Mouse (Mus musculus) hindbrain, embryonic 15.5 days (tissue): Measurements from ENCODE around the gene Art4. TPM values are rescaled to one million over a fixed set of nuclear protein-coding genes. Genes with fewer than 3 reads are reported as not detected.
"Not testable (repeated sequence)": the region's sequence is repeated elsewhere in the genome, so short reads cannot be mapped to it uniquely, and the experiment has no call there.

Experiments used
- ATAC-seq: fragments of 200-750 bp; cut with Nextera tagmentation; 2 replicates; pipeline ENCODE4 v1.8.0; 2017; ENCODE audit warnings: low read depth, moderate number of reproducible peaks, moderate TSS enrichment; ENCODE audit not compliant: low FRiP score
- H3K27ac ChIP-seq: fragments of 300-500 bp; sonication (generic); replicated peaks from 2 replicates; pipeline ENCODE4 v1.5.1; 2015; ENCODE audit warnings: mild to moderate bottlenecking, inconsistent platforms
- H3K27me3 ChIP-seq: fragments of 300-500 bp; sonication (generic); 2 replicates; pipeline ENCODE4 v1.6.1; 2015; ENCODE audit warnings: control low read depth, inconsistent platforms
- H3K36me3 ChIP-seq: fragments of 300-500 bp; sonication (generic); 2 replicates; pipeline ENCODE4 v1.6.1; 2015; ENCODE audit warnings: control low read depth, inconsistent platforms
- H3K4me1 ChIP-seq: fragments of 300-500 bp; sonication (generic); replicated peaks from 2 replicates; pipeline ENCODE4 v1.6.1; 2015; ENCODE audit warnings: control low read depth, inconsistent platforms
- H3K4me2 ChIP-seq: fragments of 300-500 bp; sonication (generic); 2 replicates; pipeline ENCODE4 v1.6.1; 2015; ENCODE audit warnings: moderate library complexity, mild to moderate bottlenecking, inconsistent platforms
- H3K4me3 ChIP-seq: fragments of 300-500 bp; sonication (generic); 2 replicates; pipeline ENCODE4 v1.5.1; 2015; ENCODE audit warnings: mild to moderate bottlenecking, inconsistent platforms
- H3K9ac ChIP-seq: fragments of 300-500 bp; sonication (generic); 2 replicates; pipeline ENCODE4 v1.6.1; 2015; ENCODE audit warnings: inconsistent platforms
- H3K9me3 ChIP-seq: fragments of 300-500 bp; sonication (generic); 2 replicates; pipeline ENCODE4 v1.6.1; 2016; ENCODE audit warnings: control low read depth, inconsistent platforms
- WGBS: fragments of 180-500 bp; shearing (Covaris S2); methylation state at CpG from one replicate; pipeline ENCODE4 v1.1.7; 2015; 5-methylcytosine and 5-hydroxymethylcytosine counted together
- polyA plus RNA-seq: library from polyadenylated mRNA; unstranded; fragments of >200 nt; fragmentation: Nextera tagmentation; extraction: Ambion mirVana; gene quantifications from 2 replicates; pipeline ENCODE4 v1.2.1, GENCODE M21; 2015

Gene Art4
- polyA plus RNA-seq, 1 experiment from 2014 or later: 0.09 TPM

DNA sequence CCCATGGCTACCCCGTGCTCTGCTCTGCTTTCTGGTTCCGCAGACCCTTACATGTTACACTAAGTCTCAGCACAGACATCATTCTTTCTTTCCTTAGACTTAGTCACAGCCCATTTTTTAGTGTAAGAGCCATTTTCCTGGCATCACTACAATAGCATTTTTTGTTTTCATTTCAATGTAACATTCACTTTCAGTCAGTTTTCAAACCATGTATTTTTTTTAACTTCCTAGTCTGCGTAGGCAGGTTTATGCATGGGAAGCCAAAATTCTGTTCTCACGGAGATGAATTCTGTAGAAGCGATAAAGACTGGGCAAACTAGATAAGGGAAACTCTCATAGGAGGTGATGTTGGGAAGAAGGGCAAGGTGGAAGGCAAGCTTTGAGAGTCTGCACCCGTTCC is 32.0 kb upstream of the Art4 start:
- no peak for ATAC-seq
- 95% methylated on average over 6 of the region's 6 CpGs for WGBS
- no peak overlapping the region for H3K4me2 ChIP-seq

DNA sequence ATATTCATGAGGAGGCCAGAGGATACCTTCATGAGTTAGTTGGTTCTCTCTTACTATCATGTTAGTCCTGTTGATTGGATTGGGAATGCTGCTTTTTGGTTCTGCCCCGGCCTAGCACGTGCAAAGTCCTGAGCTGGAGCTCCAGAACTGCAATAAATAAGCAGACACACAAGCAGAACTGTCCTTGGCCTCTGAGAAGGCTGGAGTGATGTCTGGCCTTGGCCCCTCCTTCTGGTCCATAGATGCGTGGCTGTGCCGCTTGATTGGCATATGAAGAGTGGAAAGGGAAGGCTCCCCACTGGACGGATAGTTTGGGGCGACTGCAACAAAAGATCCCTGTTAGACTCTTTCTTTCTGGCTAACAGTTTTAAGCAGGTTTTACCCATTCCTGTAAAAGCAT is 31.5 kb upstream of the Art4 start:
- Histone ChIP-seq H3K9me3 (no peaks in the 10 kb centered on the region), H3K27ac (no peak overlapping the region), H3K4me2 (no peak overlapping the region), H3K36me3 (no peaks in the 10 kb centered on the region), H3K4me3 (no peak overlapping the region), H3K27me3 (no peaks in the 10 kb centered on the region), H3K9ac (no peak overlapping the region), H3K4me1 (no peaks in the 10 kb centered on the region)
- ATAC-seq: no peak
- 88% methylated on average over 6 of the region's 6 CpGs for WGBS

More for the DNA sequence above, 32.0 kb upstream of the Art4 start:
- no peak overlapping the region for H3K9ac ChIP-seq
- H3K27me3 ChIP-seq: no peaks in the 10 kb centered on the region
- H3K9me3 ChIP-seq: no peaks in the 10 kb centered on the region
- no peaks in the 10 kb centered on the region for H3K36me3 ChIP-seq
- H3K4me3 ChIP-seq: no peak overlapping the region
- H3K4me1 ChIP-seq: no peaks in the 10 kb centered on the region
- no peak overlapping the region for H3K27ac ChIP-seq

DNA sequence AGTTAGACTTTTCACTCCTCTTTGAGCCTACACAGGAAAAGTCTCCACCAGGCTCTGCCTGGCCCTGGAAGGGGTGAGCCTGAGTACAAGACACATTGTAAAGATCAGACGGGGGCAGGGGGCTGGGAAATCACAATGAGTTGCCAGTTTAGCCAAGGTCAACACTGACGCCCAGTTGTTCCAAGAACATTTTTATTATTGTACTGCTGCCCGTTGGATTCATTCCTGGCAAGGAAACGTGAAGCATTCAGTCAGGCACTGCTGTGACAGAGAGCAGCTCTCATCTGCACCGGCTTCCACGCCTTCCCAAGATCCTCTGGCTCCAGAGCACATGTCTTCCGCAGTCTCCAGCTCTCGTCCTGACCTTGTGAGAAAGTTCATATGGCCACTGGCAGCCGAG is 30.3 kb upstream of the Art4 start:
- H3K4me3 ChIP-seq: no peak overlapping the region
- no peaks in the 10 kb centered on the region for H3K9me3 ChIP-seq
- 75% methylated on average over 9 of the region's 9 CpGs for WGBS
- no peak overlapping the region for H3K4me2 ChIP-seq
- H3K27me3 ChIP-seq: no peaks in the 10 kb centered on the region
- H3K36me3 ChIP-seq: no peaks in the 10 kb centered on the region
- H3K4me1 ChIP-seq: no peaks in the 10 kb centered on the region
- H3K27ac ChIP-seq: no peak overlapping the region
- H3K9ac ChIP-seq: no peak overlapping the region
- no peak for ATAC-seq

DNA sequence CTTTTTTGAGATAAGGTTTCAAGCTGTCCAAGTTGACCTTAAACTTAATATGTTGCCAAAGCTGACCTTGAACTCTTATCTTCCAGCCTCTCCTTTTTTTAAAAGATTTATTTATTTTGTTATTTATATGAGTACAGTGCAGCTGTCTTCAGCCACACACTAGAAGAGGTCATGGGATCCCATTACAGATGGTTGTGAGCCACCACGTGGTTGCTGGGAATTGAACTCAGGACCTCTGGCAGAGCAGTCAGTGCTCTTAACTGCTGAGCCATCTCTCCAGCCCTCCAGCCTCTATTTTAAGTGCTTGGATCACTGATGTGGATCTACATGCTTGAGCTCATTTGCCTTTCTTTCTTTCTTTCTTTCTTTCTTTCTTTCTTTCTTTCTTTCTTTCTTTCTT is 27.2 kb upstream of the Art4 start:
- not testable (repeated sequence) for H3K4me1 ChIP-seq, H3K9me3 ChIP-seq, H3K9ac ChIP-seq, H3K4me3 ChIP-seq, ATAC-seq, H3K4me2 ChIP-seq, H3K27me3 ChIP-seq, H3K27ac ChIP-seq, H3K36me3 ChIP-seq
- WGBS: 54% methylated on average over 1 of the region's 1 CpGs

DNA sequence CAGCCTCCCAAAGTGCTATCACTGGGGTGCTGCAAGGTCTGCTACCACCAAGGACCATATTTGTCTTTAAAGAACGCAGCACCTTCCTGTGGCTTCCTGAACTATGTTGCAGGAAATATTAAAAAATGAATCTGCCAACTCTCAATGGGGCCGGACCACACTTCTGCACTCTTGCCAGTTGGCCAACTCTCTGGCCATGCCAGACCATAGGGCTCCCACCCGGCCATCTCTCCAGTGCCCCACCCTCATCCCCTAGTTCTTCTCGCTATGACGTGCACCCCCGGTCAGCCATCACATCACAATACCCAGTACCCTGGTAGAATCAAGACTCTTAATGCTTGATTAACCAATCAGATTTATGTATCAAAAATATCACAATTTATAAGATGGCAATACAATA is 26.4 kb upstream of the Art4 start:
- no peak overlapping the region for H3K9ac ChIP-seq
- no peaks in the 10 kb centered on the region for H3K27me3 ChIP-seq
- no peaks in the 10 kb centered on the region for H3K9me3 ChIP-seq
- no peak overlapping the region for H3K27ac ChIP-seq
- H3K4me3 ChIP-seq: no peak overlapping the region
- no peak for ATAC-seq
- H3K4me2 ChIP-seq: no peak overlapping the region
- 94% methylated on average over 6 of the region's 6 CpGs for WGBS
- no peaks in the 10 kb centered on the region for H3K36me3 ChIP-seq
- H3K4me1 ChIP-seq: no peaks in the 10 kb centered on the region

DNA sequence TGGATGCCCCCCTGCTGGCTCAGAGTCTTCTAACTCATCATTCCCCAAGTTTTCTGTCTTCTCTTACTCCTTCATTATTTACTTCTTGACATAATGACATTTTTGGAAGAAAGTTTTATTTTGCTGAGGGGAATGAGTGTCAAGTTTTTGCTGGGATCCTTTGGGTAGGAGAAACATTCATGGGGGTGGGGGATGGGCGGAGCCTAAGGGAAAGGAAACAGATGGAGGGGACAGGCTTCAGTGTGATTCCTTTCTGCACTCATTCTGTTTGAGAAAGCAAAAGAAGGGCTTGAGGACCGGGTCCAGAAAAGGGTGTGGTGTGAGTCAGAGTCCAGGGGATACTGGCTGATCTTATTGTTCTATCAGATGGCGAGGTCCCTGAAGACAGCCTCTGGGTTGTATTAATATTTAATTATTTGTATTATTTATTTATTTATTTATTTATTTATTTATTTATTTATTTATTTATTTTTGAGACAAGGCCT is 25.9 kb upstream of the Art4 start:
- Histone ChIP-seq H3K4me1 (no peaks in the 10 kb centered on the region), H3K27ac (no peak overlapping the region), H3K4me2 (no peak overlapping the region), H3K36me3 (no peaks in the 10 kb centered on the region), H3K9ac (no peak overlapping the region), H3K9me3 (no peaks in the 10 kb centered on the region), H3K4me3 (no peak overlapping the region), H3K27me3 (no peaks in the 10 kb centered on the region)
- no peak for ATAC-seq
- WGBS: 77% methylated on average over 3 of the region's 3 CpGs

DNA sequence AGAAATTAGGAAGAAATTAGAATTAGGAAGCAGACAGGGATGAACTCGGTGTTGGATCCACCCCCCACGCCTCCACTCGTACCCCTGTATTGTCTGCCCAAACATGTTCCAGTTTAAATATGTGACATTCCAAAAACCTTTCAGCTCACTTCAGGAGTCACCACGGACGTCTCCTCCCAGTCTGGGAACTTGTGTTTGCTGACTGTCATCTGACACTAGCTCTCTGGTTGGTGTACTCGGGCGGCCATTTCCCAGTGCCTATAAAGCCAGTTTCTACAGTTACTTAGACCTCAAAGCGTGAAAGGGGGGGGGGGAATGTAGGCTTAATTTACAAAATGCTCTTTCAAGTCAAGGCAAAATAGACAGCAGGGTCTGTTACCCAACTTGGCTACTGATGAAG is 24.1 kb upstream of the Art4 start:
- no peaks in the 10 kb centered on the region for H3K27me3 ChIP-seq
- no peaks in the 10 kb centered on the region for H3K9me3 ChIP-seq
- H3K27ac ChIP-seq: no peak overlapping the region
- no peak overlapping the region for H3K4me2 ChIP-seq
- 77% methylated on average over 8 of the region's 8 CpGs for WGBS
- H3K9ac ChIP-seq: no peak overlapping the region
- no peaks in the 10 kb centered on the region for H3K36me3 ChIP-seq
- no peak for ATAC-seq
- H3K4me1 ChIP-seq: no peaks in the 10 kb centered on the region
- no peak overlapping the region for H3K4me3 ChIP-seq

DNA sequence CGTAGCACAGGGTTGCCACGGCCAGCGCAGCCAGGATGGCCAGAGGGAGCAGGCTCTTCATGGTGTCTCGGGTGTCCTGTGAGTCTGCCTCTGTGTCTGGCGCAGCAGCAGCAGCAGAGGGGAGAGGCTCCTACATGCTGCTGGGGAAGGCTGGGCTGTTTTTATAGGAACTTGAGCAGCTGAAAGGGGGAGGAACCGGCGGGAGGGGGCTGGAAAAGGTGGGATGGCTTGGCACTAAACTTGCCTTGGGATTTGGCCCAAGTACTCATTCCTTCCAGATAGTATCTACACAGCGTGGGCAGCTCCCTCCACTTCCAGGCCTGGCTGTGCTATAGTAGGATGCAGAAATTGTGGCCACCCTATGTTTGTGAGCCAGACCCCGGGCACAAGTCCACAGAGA is 18.1 kb upstream of the Art4 start, which contains the start of gene Mgp:
Gene Mgp (minus strand): TSS at position 154 of the 400 bp plus-strand sequence.
- Histone ChIP-seq H3K9ac (no peak within 1 kb of the TSS), H3K4me3 (no peak within 1 kb of the TSS), H3K4me1 (no peaks in the 10 kb centered on the region), H3K27me3 (no peaks in the 10 kb centered on the region), H3K9me3 (no peaks in the 10 kb centered on the region), H3K27ac (no peak within 1 kb of the TSS), H3K4me2 (no peak within 1 kb of the TSS), H3K36me3 (no peaks in the 10 kb centered on the region)
- WGBS: 64% methylated on average over 9 of the region's 9 CpGs
- ATAC-seq: no peak

DNA sequence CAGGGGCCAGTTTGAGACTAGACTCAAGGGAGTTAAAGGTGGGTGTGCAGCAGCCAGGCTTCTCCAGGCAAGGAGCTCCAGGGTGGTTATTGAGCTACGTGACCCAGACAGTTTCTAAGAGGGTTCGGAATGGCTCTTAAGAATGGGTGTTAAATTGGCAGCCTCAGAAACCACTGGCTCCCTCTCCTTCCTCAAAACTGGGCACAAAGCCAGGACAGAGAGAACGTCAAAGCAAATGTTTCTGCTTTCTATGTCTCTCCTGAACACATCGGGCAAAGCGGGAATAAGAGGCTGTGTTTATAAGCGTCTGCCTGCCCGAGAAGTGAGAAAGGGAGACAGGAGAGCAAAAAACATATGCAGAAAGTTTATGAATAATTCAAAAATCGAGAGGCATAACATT is 17.1 kb upstream of the Art4 start:
- Histone ChIP-seq H3K9me3 (no peaks in the 10 kb centered on the region), H3K27ac (no peak overlapping the region), H3K9ac (no peak overlapping the region), H3K27me3 (no peaks in the 10 kb centered on the region), H3K4me2 (no peak overlapping the region), H3K36me3 (no peaks in the 10 kb centered on the region), H3K4me3 (no peak overlapping the region), H3K4me1 (no peaks in the 10 kb centered on the region)
- no peak for ATAC-seq
- 44% methylated on average over 8 of the region's 8 CpGs for WGBS

DNA sequence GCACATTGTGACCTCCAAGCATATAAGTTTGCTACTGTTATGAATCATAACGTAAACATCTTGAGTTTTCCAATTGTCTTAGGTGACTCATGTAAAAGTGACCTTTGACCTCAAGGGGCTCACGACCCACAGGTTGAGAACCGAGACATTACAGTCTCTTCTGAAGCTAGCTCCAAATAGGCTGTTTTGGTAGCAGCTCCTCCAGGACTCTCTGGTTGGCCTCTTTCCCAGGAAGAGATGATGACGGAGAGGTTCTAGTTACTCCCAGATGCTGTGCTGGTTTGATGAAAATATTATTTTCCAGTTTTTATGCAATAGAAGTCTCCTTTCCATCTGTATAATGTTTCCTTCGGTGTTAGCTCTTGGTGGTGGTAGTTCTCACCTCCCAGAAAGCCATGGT is 11.4 kb upstream of the Art4 start:
- no peak overlapping the region for H3K27ac ChIP-seq
- 82% methylated on average over 5 of the region's 5 CpGs for WGBS
- H3K27me3 ChIP-seq: no peaks in the 10 kb centered on the region
- H3K9ac ChIP-seq: no peak overlapping the region
- no peak overlapping the region for H3K4me3 ChIP-seq
- ATAC-seq: no peak
- no peak overlapping the region for H3K4me2 ChIP-seq
- H3K4me1 ChIP-seq: no peaks in the 10 kb centered on the region
- H3K9me3 ChIP-seq: no peaks in the 10 kb centered on the region
- no peaks in the 10 kb centered on the region for H3K36me3 ChIP-seq

DNA sequence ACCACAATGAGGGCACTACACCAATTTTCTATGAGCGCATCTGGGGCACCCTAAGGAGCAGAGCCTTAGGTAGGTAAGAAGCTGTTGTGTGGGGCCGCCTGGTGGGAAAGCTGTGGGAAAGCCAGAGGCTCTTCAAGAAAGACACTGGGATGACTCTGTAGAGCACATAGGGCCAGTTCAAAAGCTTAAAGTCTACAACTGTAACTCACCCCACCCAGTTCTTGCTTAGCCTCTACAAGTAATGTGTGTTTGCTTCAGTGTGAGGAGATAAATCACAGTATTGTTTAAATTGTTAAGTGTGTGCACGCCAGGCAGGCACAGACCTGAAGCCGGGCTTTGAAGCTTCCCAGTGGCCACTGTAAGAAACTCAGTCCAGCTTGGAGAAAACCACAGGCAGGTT is 8.6 kb upstream of the Art4 start:
- Histone ChIP-seq H3K9ac (no peak overlapping the region), H3K9me3 (no peaks in the 10 kb centered on the region), H3K4me2 (no peak overlapping the region), H3K4me3 (no peak overlapping the region), H3K4me1 (no peaks in the 10 kb centered on the region), H3K27ac (no peak overlapping the region), H3K36me3 (no peaks in the 10 kb centered on the region), H3K27me3 (no peaks in the 10 kb centered on the region)
- 84% methylated on average over 4 of the region's 4 CpGs for WGBS
- ATAC-seq: no peak

DNA sequence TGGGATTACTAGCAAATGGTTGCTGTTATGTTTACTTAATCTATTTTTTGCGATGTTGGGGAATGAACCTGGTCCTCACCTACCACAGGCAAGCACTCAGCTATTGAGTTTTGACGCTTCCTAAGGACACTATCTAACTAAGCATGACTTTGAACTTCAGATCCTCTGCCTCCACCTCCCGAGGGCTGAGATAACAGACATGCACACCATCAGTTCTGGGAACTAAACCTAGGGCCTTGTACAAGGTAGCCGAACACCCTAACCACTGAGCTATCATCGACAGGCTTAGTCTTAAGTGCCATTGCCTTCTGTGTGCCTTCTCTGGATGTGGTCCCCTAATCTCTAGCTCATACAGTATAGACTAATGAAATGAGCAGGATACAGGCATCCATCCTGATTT is 7.8 kb upstream of the Art4 start:
- no peak for ATAC-seq
- no peaks in the 10 kb centered on the region for H3K9me3 ChIP-seq
- no peak overlapping the region for H3K9ac ChIP-seq
- no peak overlapping the region for H3K4me2 ChIP-seq
- no peak overlapping the region for H3K27ac ChIP-seq
- no peaks in the 10 kb centered on the region for H3K27me3 ChIP-seq
- no peaks in the 10 kb centered on the region for H3K4me1 ChIP-seq
- H3K36me3 ChIP-seq: no peaks in the 10 kb centered on the region
- H3K4me3 ChIP-seq: no peak overlapping the region
- 96% methylated on average over 5 of the region's 5 CpGs for WGBS

DNA sequence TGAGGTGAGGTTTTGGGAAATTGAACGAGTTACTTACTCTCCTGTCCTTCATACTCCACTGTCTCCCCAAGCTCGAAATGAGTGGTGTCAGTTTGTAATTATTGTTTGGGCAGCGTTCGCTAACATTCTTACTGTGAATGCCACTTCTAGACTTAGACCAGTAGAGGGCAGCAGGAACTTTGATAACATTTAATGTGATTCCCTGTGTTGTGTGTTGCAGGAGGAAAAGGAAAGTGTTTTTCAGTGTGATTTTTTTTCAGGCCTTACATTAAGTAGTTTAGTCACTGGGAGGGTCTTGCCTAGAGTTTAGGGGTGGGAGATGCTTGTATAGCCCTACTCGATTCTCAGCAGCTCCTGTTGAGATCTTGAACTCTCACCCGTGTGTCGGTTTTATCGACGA is 3.5 kb upstream of the Art4 start:
- H3K27ac ChIP-seq: no peak overlapping the region
- H3K9me3 ChIP-seq: no peaks in the 10 kb centered on the region
- H3K9ac ChIP-seq: no peak overlapping the region
- no peak overlapping the region for H3K4me2 ChIP-seq
- peak; percentile 59; the same call in 1 of the 2 replicates for ATAC-seq
- no peaks in the 10 kb centered on the region for H3K36me3 ChIP-seq
- no peaks in the 10 kb centered on the region for H3K27me3 ChIP-seq
- H3K4me1 ChIP-seq: no peaks in the 10 kb centered on the region
- H3K4me3 ChIP-seq: no peak overlapping the region
- WGBS: 52% methylated on average over 9 of the region's 9 CpGs
